Mouse (Mus musculus) lung, postnatal 0 days (tissue): ENCODE measurements around the gene Upp1. TPM values are rescaled to one million over a fixed set of nuclear protein-coding genes. Genes with fewer than 3 reads are reported as not detected.

ENCODE experiments used
- ATAC-seq: fragments of 200-750 bp; cut with Nextera tagmentation; 2 replicates; pipeline ENCODE4 v1.8.0; 2017; ENCODE audit warnings: moderate library complexity
- DNase-seq: peaks from one replicate; pipeline ENCODE4 v3.0.0-alpha.2; 2016; ENCODE audit warnings: low spot score
- H3K27ac ChIP-seq: fragments of 300-500 bp; sonication (generic); 2 replicates; pipeline ENCODE4 v1.5.1; 2014; ENCODE audit warnings: antibody characterized with exemption, mild to moderate bottlenecking, low read length, mixed read lengths
- H3K27me3 ChIP-seq: fragments of 300-500 bp; sonication (generic); replicated peaks from 2 replicates; pipeline ENCODE4 v1.6.1; 2014; ENCODE audit warnings: low read length, mixed read lengths; ENCODE audit not compliant: insufficient read depth
- H3K36me3 ChIP-seq: fragments of 300-500 bp; sonication (generic); 2 replicates; pipeline ENCODE4 v1.6.1; 2014; ENCODE audit warnings: low read length, mixed read lengths; ENCODE audit not compliant: insufficient read depth
- H3K4me1 ChIP-seq: fragments of 300-500 bp; sonication (generic); 2 replicates; pipeline ENCODE4 v1.6.1; 2014; ENCODE audit warnings: antibody characterized with exemption, low read depth, low read length, mixed read lengths; ENCODE audit not compliant: insufficient read depth
- H3K4me2 ChIP-seq: fragments of 300-500 bp; sonication (generic); replicated peaks from 2 replicates; pipeline ENCODE4 v1.6.1; 2014; ENCODE audit warnings: low read depth, mild to moderate bottlenecking, low read length, moderate library complexity, mixed read lengths
- H3K4me3 ChIP-seq: fragments of 300-500 bp; sonication (generic); 2 replicates; pipeline ENCODE4 v1.5.1; 2014; ENCODE audit warnings: low read depth, low read length
- H3K9ac ChIP-seq: fragments of 300-500 bp; sonication (generic); replicated peaks from 2 replicates; pipeline ENCODE4 v1.6.1; 2014; ENCODE audit warnings: low read depth, mild to moderate bottlenecking
- H3K9me3 ChIP-seq: fragments of 300-500 bp; sonication (generic); 2 replicates; pipeline ENCODE4 v1.6.1; 2016; ENCODE audit warnings: low read length, mixed read lengths
- CTCF ChIP-seq: IDR thresholded peaks from 2 replicates; pipeline ENCODE4 v1.5.1; 2016; ENCODE audit warnings: antibody characterized with exemption, mild to moderate bottlenecking
- EP300 ChIP-seq: IDR thresholded peaks from 2 replicates; pipeline ENCODE4 v1.6.1; 2016; ENCODE audit warnings: antibody characterized with exemption, mild to moderate bottlenecking, control low read depth
- WGBS: fragments of 180-500 bp; shearing (Covaris S2); extraction: QIAGEN DNeasy Blood & Tissue Kit; methylation state at CpG from one replicate; pipeline ENCODE4 v1.1.7; 2014; 5-methylcytosine and 5-hydroxymethylcytosine counted together
- polyA plus RNA-seq: library from polyadenylated mRNA; unstranded; fragments of >200 nt; fragmentation: Nextera tagmentation; extraction: Ambion mirVana; gene quantifications from 2 replicates; pipeline ENCODE4 v1.2.1, GENCODE M21; 2015

Gene Upp1
- polyA plus RNA-seq, 1 experiment from 2014 or later = 28.9 TPM

DNA sequence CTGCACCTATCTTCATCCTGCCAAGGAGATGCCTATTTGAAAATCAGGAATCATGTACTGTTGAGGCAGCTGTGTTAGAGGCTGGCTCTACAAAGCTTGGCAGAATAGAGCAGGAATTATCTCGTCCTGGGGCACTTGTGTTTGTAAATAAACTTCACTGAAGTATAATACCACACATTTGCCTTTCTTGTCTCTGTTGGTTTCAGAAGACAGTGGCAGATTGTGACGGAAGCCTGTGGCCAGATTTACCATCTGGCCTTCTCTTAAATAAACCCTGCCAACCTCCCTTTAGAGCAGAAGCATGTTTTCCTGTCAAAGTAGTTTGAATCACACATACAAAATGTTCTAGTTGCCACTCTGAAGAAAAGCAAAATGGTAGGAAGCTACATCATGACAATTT lies 10.2 kb downstream of the Upp1 start:
- Histone ChIP-seq H3K27me3 (no peaks in the 10 kb centered on the region), H3K27ac (no peak overlapping the region), H3K9me3 (no peaks in the 10 kb centered on the region), H3K4me2 (no peak overlapping the region), H3K9ac (no peak overlapping the region), H3K36me3 (no peaks in the 10 kb centered on the region), H3K4me3 (no peak overlapping the region), H3K4me1 (no peaks in the 10 kb centered on the region; the same call in 1 of the 2 replicates)
- TF ChIP-seq CTCF (no peak), EP300 (no peak)
- DNase-seq (no peak), ATAC-seq (no peak)
- 30% methylated on average over 2 of the region's 2 CpGs for WGBS

DNA sequence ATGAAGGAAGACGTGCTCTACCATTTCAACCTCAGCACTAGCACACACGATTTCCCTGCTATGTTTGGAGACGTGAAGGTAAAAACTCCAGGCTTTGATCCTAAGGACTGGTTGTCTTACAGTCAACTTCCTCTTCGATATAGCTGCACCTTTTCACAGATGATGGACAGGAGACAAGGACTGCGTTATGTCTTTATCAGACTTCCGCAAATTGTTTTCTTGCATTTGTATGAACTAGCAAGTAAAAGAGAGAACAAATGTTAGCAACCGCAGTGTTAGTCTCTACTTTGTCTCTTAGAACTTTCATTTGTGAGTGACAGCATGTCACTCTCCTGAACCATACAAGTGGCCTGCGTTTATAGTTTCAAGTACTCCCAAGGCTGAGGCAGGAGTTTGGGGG lies 11.6 kb downstream of the Upp1 start:
- H3K4me2 ChIP-seq = no peak overlapping the region

DNA sequence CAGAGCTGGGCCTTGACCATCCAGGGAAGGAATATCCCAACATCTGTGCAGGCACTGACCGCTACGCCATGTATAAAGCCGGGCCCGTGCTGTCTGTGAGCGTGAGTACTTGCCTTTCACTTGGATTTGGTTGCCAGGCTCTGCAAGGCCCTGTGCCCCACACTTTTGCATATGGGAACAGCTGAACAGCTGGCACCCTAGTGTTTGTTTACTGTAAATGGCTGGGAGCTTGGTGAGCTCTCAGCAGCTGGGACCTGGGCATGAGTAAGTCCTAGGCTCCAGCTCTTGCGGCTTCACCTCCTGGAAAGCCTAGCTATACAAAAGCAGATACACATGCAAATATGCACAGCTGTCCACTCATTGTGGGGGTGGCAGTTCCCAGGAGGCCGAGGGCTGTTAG lies 13.8 kb downstream of the Upp1 start:
- Histone ChIP-seq H3K4me3 (no peak overlapping the region), H3K27me3 (no peaks in the 10 kb centered on the region), H3K36me3 (no peaks in the 10 kb centered on the region), H3K9ac (no peak overlapping the region), H3K27ac (no peak overlapping the region), H3K9me3 (no peaks in the 10 kb centered on the region), H3K4me1 (no peaks in the 10 kb centered on the region), H3K4me2 (no peak overlapping the region)
- ATAC-seq (no peak), DNase-seq (no peak)
- TF ChIP-seq CTCF (no peak), EP300 (no peak)
- 85% methylated on average over 7 of the region's 7 CpGs for WGBS

More for the DNA sequence above, 11.6 kb downstream of the Upp1 start:
- Histone ChIP-seq H3K4me1 (no peaks in the 10 kb centered on the region), H3K36me3 (no peaks in the 10 kb centered on the region), H3K9me3 (no peaks in the 10 kb centered on the region), H3K27ac (no peak overlapping the region), H3K27me3 (no peaks in the 10 kb centered on the region), H3K9ac (no peak overlapping the region), H3K4me3 (no peak overlapping the region)
- DNase-seq = no peak
- TF ChIP-seq EP300 (no peak), CTCF (no peak)
- ATAC-seq = no peak
- 81% methylated on average over 8 of the region's 8 CpGs for WGBS

DNA sequence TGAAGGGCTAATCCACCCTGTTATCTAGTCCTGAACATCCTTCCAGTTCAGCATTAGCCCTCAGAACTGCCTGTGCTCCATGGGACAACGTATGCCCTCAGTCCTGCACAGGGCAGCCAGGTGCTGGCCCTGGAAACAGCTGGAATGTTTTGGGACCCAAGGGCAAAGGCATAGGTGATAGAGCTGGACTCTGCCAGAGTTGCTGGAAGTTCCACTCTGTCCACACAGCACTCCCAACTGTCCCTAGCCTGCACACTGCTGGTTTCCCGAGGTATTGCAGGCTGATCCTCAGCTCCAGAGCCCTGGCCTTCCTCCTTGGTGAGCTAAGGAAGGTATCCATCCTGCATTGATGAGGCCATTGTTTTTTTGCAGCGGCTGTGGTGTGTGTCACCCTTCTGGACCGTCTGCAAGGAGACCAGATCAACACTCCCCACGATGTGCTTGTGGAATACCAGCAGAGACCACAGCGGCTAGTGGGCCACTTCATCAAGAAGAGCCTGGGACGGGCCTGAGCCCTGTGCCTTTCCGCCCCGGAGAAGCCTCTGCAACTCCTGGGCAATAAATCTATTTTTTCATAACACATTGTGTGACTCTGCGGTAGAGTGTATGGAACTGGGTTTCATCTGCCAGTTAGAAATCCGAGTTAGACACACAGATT lies 17.8 kb downstream of the Upp1 start:
- H3K36me3 ChIP-seq = no peaks in the 10 kb centered on the region
- no peaks in the 10 kb centered on the region for H3K27me3 ChIP-seq
- DNase-seq = no peak
- H3K9ac ChIP-seq = no peak overlapping the region
- no peaks in the 10 kb centered on the region for H3K9me3 ChIP-seq
- TF ChIP-seq CTCF (peak; percentile 64), EP300 (no peak)
- H3K4me1 ChIP-seq = no peaks in the 10 kb centered on the region
- no peak overlapping the region for H3K4me3 ChIP-seq
- no peak overlapping the region for H3K4me2 ChIP-seq
- no peak for ATAC-seq
- 71% methylated on average over 11 of the region's 11 CpGs for WGBS
- no peak overlapping the region for H3K27ac ChIP-seq

DNA sequence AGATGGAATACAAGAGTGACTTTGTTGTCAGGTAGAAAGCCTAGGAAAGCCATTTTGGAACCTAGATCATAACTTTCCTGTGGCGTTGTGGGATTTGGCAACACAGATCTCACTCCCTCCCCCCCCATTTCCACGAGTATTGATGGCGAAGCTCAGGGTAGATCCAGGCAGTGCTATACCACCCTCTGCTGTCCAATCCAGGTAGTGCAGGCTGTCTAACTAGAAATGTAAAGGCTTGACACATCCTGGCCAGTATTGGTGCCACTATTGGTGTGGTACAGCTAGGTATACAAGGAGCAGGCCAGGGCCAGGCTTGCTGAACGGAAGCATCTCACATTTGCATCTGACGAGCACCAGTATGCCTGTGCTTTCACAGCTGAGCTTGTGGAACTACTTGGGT lies 18.6 kb downstream of the Upp1 start:
- DNase-seq = peak; percentile 76
- no peak overlapping the region for H3K9ac ChIP-seq
- no peak overlapping the region for H3K4me3 ChIP-seq
- no peaks in the 10 kb centered on the region for H3K27me3 ChIP-seq
- TF ChIP-seq EP300 = no peak
- TF ChIP-seq CTCF = peak; percentile 99
- no peaks in the 10 kb centered on the region for H3K4me1 ChIP-seq
- peak; percentile 61 for ATAC-seq
- H3K36me3 ChIP-seq = no peaks in the 10 kb centered on the region
- H3K4me2 ChIP-seq = no peak overlapping the region
- H3K27ac ChIP-seq = no peak overlapping the region
- no peaks in the 10 kb centered on the region for H3K9me3 ChIP-seq
- WGBS = 18% methylated on average over 5 of the region's 5 CpGs

DNA sequence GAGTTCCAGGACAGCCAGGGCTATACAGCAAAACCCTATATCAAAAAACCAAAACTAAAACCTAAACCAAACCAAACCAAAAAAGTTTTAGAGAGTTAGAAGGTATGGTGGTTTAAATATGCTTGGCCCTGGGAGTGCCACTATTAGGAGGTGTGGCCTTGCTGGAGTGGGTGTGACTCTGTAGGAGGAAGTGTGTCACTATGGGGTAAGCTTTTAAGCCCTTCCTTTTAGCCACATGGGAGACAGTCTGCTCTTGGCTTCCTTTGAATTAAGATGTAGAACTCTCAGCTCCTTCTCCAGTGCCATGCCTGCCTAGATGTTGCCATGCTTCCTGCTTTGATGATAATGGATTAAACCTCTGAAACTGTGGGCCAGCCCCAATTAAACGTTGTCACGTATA lies 27.2 kb downstream of the Upp1 start:
- Histone ChIP-seq H3K4me1 (no peaks in the 10 kb centered on the region), H3K9ac (no peak overlapping the region), H3K4me3 (no peak overlapping the region), H3K9me3 (no peaks in the 10 kb centered on the region), H3K4me2 (no peak overlapping the region), H3K27me3 (no peaks in the 10 kb centered on the region), H3K36me3 (no peaks in the 10 kb centered on the region), H3K27ac (no peak overlapping the region)
- WGBS = 64% methylated on average over 2 of the region's 2 CpGs
- TF ChIP-seq CTCF (no peak), EP300 (no peak)
- ATAC-seq (no peak), DNase-seq (no peak)

DNA sequence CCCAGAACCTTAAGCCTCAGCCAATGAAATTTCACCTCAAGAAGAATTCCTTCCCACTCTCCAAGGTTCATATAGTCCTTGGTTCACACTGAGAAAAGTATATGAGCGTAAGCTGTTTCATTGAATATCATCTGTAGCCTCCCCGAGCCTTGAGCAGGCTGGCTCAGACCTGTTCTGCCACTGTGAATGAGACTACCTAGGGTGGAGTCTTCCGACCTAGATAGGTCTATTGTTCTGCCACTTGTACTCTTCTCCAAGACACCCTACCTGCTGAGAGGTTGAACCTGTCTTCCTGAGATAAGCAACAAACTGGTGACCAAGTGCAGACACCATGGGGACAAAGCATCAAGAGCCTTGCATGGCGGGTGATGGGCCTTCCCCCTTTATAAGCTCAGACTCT lies 28.2 kb downstream of the Upp1 start:
- no peak overlapping the region for H3K4me2 ChIP-seq
- no peak for DNase-seq
- 93% methylated on average over 4 of the region's 4 CpGs for WGBS
- no peaks in the 10 kb centered on the region for H3K4me1 ChIP-seq
- ATAC-seq = no peak
- H3K4me3 ChIP-seq = no peak overlapping the region
- TF ChIP-seq EP300 = no peak
- no peak for TF ChIP-seq CTCF
- H3K27me3 ChIP-seq = no peaks in the 10 kb centered on the region
- no peaks in the 10 kb centered on the region for H3K36me3 ChIP-seq
- no peak overlapping the region for H3K27ac ChIP-seq
- H3K9me3 ChIP-seq = no peaks in the 10 kb centered on the region
- H3K9ac ChIP-seq = no peak overlapping the region
